Mouse (Mus musculus) erythroblast, embryonic 14.5 days (primary cell): ENCODE measurements around the gene Gtdc1.

Experiments
- GATA1 ChIP-seq: IDR thresholded peaks from 2 replicates; pipeline ENCODE4 v1.6.1; 2012; ENCODE audit warnings: low read length, inconsistent platforms, mixed read lengths
- TAL1 ChIP-seq: IDR thresholded peaks from 3 replicates; pipeline ENCODE4 v1.6.1; 2012; ENCODE audit warnings: low read length, inconsistent platforms, mixed read lengths

GRCm38 (mm10) chr2:44632584-44632983 lies 294.9 kb downstream of the Gtdc1 start:
- no peak for TF ChIP-seq TAL1
- TF ChIP-seq GATA1, result no peak
